Mouse (Mus musculus): ENCODE measurements around the gene Fbxl19.

Gene Fbxl19

GRCm38 (mm10) chr7:127768346-127768996 is 24.1 kb downstream of the Fbxl19 start:
- in situ Hi-C loops (cut with MboI, MseI): no loop called here

GRCm38 (mm10) chr7:127768997-127769593 is 24.8 kb downstream of the Fbxl19 start:
- in situ Hi-C loops (cut with MboI, MseI): no loop called here

GRCm38 (mm10) chr7:127769651-127770038 is 25.3 kb downstream of the Fbxl19 start, which contains the start of gene Orai3:
Gene Orai3, plus strand, starts transcription at chr7:127769815.
- in situ Hi-C loops (cut with MboI, MseI): no loop called here

GRCm38 (mm10) chr7:127770039-127770905 is 25.9 kb downstream of the Fbxl19 start:
- in situ Hi-C loops (cut with MboI, MseI): no loop called here

- in situ Hi-C loops (cut with MboI, MseI): no loop called here
Measured at GRCm38 (mm10) chr7:127771262-127771661, 26.9 kb downstream of the Fbxl19 start.

- in situ Hi-C loops (cut with MboI, MseI): no loop called here
Measured at GRCm38 (mm10) chr7:127772080-127772479, 27.7 kb downstream of the Fbxl19 start.

GRCm38 (mm10) chr7:127772557-127772956 is 28.2 kb downstream of the Fbxl19 start:
- in situ Hi-C loops (cut with MboI, MseI): no loop called here

- in situ Hi-C loops (cut with MboI, MseI): no loop called here
Measured at GRCm38 (mm10) chr7:127773664-127774384, 29.5 kb downstream of the Fbxl19 start.

- in situ Hi-C loops (cut with MboI, MseI): loop anchor here (5.0 kb wide), 1 partner anchor 66 kb away; no protein-coding TSS in a partner anchor
Measured at GRCm38 (mm10) chr7:127775837-127776236, 31.5 kb downstream of the Fbxl19 start.

- in situ Hi-C loops (cut with MboI, MseI): loop anchor here (5.0 kb wide), 1 partner anchor 66 kb away; no protein-coding TSS in a partner anchor
Measured at GRCm38 (mm10) chr7:127776426-127776825, 32.1 kb downstream of the Fbxl19 start, which contains the start of gene Setd1a. Gene Setd1a, plus strand, starts transcription at chr7:127776670.

GRCm38 (mm10) chr7:127776878-127777473 is 32.6 kb downstream of the Fbxl19 start:
- in situ Hi-C loops (cut with MboI, MseI): loop anchor here (5.0 kb wide), 1 partner anchor 65 kb away; no protein-coding TSS in a partner anchor

GRCm38 (mm10) chr7:127777474-127778266 is 33.3 kb downstream of the Fbxl19 start:
- in situ Hi-C loops (cut with MboI, MseI): loop anchor here (5.0 kb wide), 1 partner anchor 65 kb away; no protein-coding TSS in a partner anchor

- in situ Hi-C loops (cut with MboI, MseI): loop anchor here (5.0 kb wide), 1 partner anchor 64 kb away; no protein-coding TSS in a partner anchor
Measured at GRCm38 (mm10) chr7:127778350-127778749, 34.0 kb downstream of the Fbxl19 start.

GRCm38 (mm10) chr7:127785308-127785707 is 41.0 kb downstream of the Fbxl19 start, which contains the start of gene Gm49388:
Gene Gm49388, plus strand, starts transcription at chr7:127785608.
- in situ Hi-C loops (cut with MboI, MseI): no loop called here

- in situ Hi-C loops (cut with MboI, MseI): no loop called here
Measured at GRCm38 (mm10) chr7:127797076-127797845, 52.9 kb downstream of the Fbxl19 start.

- in situ Hi-C loops (cut with MboI, MseI): no loop called here
Measured at GRCm38 (mm10) chr7:127798591-127798990, 54.2 kb downstream of the Fbxl19 start.

- in situ Hi-C loops (cut with MboI, MseI): no loop called here
Measured at GRCm38 (mm10) chr7:127799211-127799610, 54.9 kb downstream of the Fbxl19 start.

- in situ Hi-C loops (cut with MboI, MseI): no loop called here
Measured at GRCm38 (mm10) chr7:127799738-127800137, 55.4 kb downstream of the Fbxl19 start.

GRCm38 (mm10) chr7:127800435-127801009 is 56.2 kb downstream of the Fbxl19 start, which contains the start of gene Hsd3b7:
Gene Hsd3b7, plus strand, starts transcription at chr7:127800604.
- in situ Hi-C loops (cut with MboI, MseI): no loop called here
